Mouse (Mus musculus): Measurements from ENCODE around the gene Mrpl36. TPM values are rescaled to one million over a fixed set of nuclear protein-coding genes. Genes with fewer than 3 reads are reported as not detected.
A peak's percentile ranks its signal among the peaks of the same experiment; 100 is the strongest.

The Mrpl36 gene
- polyA plus RNA-seq, 1 experiment from 2014 or later = 88.5 TPM

GRCm38 (mm10) chr13:73352491-73352890 is 24.2 kb downstream of the Mrpl36 start:
- Histone ChIP-seq H3K27me3 (ENCODE audit: control insufficient read depth, insufficient read depth, low read length) (no peaks in the 10 kb centered on the region), H3K9me3 (ENCODE audit: control insufficient read depth, low read length) (no peaks in the 10 kb centered on the region), H3K9ac (replicated peaks; ENCODE audit: low read length) (no peak overlapping the region), H3K27ac (replicated peaks; ENCODE audit: low read depth, low read length) (no peak overlapping the region), H3K4me3 (replicated peaks; ENCODE audit: low read depth, low read length) (no peak overlapping the region), H3K36me3 (ENCODE audit: control insufficient read depth, insufficient read depth, low read length) (no peaks in the 10 kb centered on the region), H3K4me2 (ENCODE audit: low read length) (no peak overlapping the region), H3K4me1 (ENCODE audit: control insufficient read depth, insufficient read depth, low read length) (no peaks in the 10 kb centered on the region)
- ATAC-seq (ENCODE audit: low FRiP score, low TSS enrichment) (no peak), DNase-seq (no peak)

- ATAC-seq (ENCODE audit: low FRiP score, low TSS enrichment) (no peak), DNase-seq (no peak)
- no peak overlapping the region for H3K27ac ChIP-seq (replicated peaks; ENCODE audit: low read depth, low read length)
- WGBS = 90% methylated on average over 3 of the region's 3 CpGs
- H3K9ac ChIP-seq (replicated peaks; ENCODE audit: low read length) = no peak overlapping the region
- H3K27me3 ChIP-seq (ENCODE audit: control insufficient read depth, insufficient read depth, low read length) = no peaks in the 10 kb centered on the region
- no peaks in the 10 kb centered on the region for H3K36me3 ChIP-seq (ENCODE audit: control insufficient read depth, insufficient read depth, low read length)
- no peak overlapping the region for H3K4me2 ChIP-seq (ENCODE audit: low read length)
- H3K4me3 ChIP-seq (replicated peaks; ENCODE audit: low read depth, low read length) = no peak overlapping the region
- no peaks in the 10 kb centered on the region for H3K9me3 ChIP-seq (ENCODE audit: control insufficient read depth, low read length)
- no peaks in the 10 kb centered on the region for H3K4me1 ChIP-seq (ENCODE audit: control insufficient read depth, insufficient read depth, low read length)
Measured at GRCm38 (mm10) chr13:73357106-73357505, 28.8 kb downstream of the Mrpl36 start.

DNA sequence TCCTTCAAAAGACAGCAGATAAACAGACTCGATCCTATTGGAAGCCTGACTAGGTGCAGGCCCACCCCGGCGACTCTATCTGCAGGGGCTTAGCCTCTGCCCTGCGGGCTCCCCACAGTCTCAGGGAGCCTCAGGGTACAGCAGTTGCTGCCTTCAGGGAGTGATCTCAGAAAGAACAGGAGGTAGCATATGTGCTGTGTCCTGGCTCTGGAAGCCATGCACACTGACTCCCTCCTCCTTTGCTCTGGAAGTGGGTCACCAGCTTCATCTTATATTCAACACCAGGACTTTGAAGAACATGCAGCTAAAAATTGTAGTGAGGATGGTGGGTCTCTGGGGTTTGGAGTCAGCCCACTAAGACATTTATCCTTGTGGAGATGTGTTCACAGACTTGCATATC is 45.1 kb downstream of the Mrpl36 start:
- no peaks in the 10 kb centered on the region for H3K36me3 ChIP-seq (ENCODE audit: control insufficient read depth, insufficient read depth, low read length)
- DNase-seq = no peak
- H3K4me3 ChIP-seq (replicated peaks; ENCODE audit: low read depth, low read length) = no peak overlapping the region
- no peak overlapping the region for H3K4me2 ChIP-seq (ENCODE audit: low read length)
- no peak for ATAC-seq (ENCODE audit: low FRiP score, low TSS enrichment)
- H3K27ac ChIP-seq (replicated peaks; ENCODE audit: low read depth, low read length) = no peak overlapping the region
- 68% methylated on average over 4 of the region's 4 CpGs for WGBS
- H3K4me1 ChIP-seq (ENCODE audit: control insufficient read depth, insufficient read depth, low read length) = no peaks in the 10 kb centered on the region
- H3K27me3 ChIP-seq (ENCODE audit: control insufficient read depth, insufficient read depth, low read length) = no peaks in the 10 kb centered on the region
- no peak overlapping the region for H3K9ac ChIP-seq (replicated peaks; ENCODE audit: low read length)
- H3K9me3 ChIP-seq (ENCODE audit: control insufficient read depth, low read length) = no peaks in the 10 kb centered on the region

DNA sequence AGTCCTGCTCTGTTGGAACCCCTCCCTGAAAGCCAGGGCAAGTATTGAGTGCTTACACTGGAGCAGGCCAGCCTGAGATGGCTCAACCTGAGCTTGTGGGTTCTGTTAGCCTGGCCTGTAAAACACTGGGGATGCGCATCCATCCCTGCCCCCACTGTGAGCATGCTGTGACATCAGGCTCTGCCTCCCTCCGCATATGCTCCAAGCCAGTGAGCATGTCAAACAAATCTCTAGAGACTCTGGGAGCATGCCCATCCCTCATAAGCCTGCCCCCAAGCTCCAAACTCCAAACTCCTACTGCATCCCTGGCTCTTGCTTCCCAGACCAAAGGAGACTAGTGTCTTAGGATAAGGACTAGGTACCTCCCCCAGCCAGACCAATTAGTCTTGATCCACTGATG is 46.3 kb downstream of the Mrpl36 start:
- no peaks in the 10 kb centered on the region for H3K27me3 ChIP-seq (ENCODE audit: control insufficient read depth, insufficient read depth, low read length)
- no peaks in the 10 kb centered on the region for H3K9me3 ChIP-seq (ENCODE audit: control insufficient read depth, low read length)
- no peak overlapping the region for H3K4me2 ChIP-seq (ENCODE audit: low read length)
- H3K4me1 ChIP-seq (ENCODE audit: control insufficient read depth, insufficient read depth, low read length) = no peaks in the 10 kb centered on the region
- ATAC-seq (ENCODE audit: low FRiP score, low TSS enrichment) = 0 out of 2 replicates have a peak, but pooled peaks have one; percentile 2
- no peak overlapping the region for H3K4me3 ChIP-seq (replicated peaks; ENCODE audit: low read depth, low read length)
- no peak overlapping the region for H3K9ac ChIP-seq (replicated peaks; ENCODE audit: low read length)
- peak; percentile 16 for DNase-seq
- no peak overlapping the region for H3K27ac ChIP-seq (replicated peaks; ENCODE audit: low read depth, low read length)
- 39% methylated on average over 2 of the region's 2 CpGs for WGBS
- H3K36me3 ChIP-seq (ENCODE audit: control insufficient read depth, insufficient read depth, low read length) = no peaks in the 10 kb centered on the region

DNA sequence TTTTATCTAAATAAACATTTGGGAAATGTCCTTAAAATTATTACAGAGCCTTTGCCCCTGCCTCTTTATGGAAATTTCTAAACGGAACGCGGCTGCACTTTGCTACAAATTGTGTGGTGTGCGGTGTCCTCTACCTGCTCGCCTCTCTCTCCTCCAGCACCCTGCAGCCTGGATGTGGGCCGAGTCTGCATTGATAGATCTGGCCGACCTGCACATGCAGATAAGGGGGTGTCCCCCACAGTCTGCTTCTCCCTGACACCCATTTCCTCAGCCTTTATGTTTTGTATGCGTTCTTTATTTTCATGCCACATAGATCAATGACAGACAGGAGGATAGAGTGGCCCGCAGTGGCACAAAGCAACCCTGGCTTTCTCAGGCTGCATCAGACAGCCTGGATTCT is 49.3 kb downstream of the Mrpl36 start:
- Histone ChIP-seq H3K27me3 (ENCODE audit: control insufficient read depth, insufficient read depth, low read length) (no peaks in the 10 kb centered on the region), H3K27ac (replicated peaks; ENCODE audit: low read depth, low read length) (no peak overlapping the region), H3K9me3 (ENCODE audit: control insufficient read depth, low read length) (no peaks in the 10 kb centered on the region), H3K4me2 (ENCODE audit: low read length) (no peak overlapping the region), H3K36me3 (ENCODE audit: control insufficient read depth, insufficient read depth, low read length) (no peaks in the 10 kb centered on the region), H3K4me3 (replicated peaks; ENCODE audit: low read depth, low read length) (no peak overlapping the region), H3K4me1 (ENCODE audit: control insufficient read depth, insufficient read depth, low read length) (no peaks in the 10 kb centered on the region), H3K9ac (replicated peaks; ENCODE audit: low read length) (no peak overlapping the region)
- ATAC-seq (ENCODE audit: low FRiP score, low TSS enrichment) = no peak
- no peak for DNase-seq
- WGBS = 82% methylated on average over 9 of the region's 9 CpGs

Other genes with a start within 250 kb of the Mrpl36 start
- gene Irx4, start 68.0 kb upstream of the Mrpl36 start, polyA plus RNA-seq (2014; fragmentation: Nextera tagmentation; extraction: Ambion mirVana) = 2.3 and 3.0 TPM in 2 replicates
- 355 and 484 TPM in 2 replicates for gene Ndufs6, start within 50 bp of the Mrpl36 start, polyA plus RNA-seq (2014; fragmentation: Nextera tagmentation; extraction: Ambion mirVana)
- gene Lpcat1, start 138.7 kb downstream of the Mrpl36 start, polyA plus RNA-seq (2014; fragmentation: Nextera tagmentation; extraction: Ambion mirVana) = 74.4 and 76.9 TPM in 2 replicates
- gene Slc6a3, start 208.2 kb downstream of the Mrpl36 start, polyA plus RNA-seq (2014; fragmentation: Nextera tagmentation; extraction: Ambion mirVana) = 8.1 and 8.5 TPM in 2 replicates